Mouse (Mus musculus) stomach, postnatal 0 days (tissue): ENCODE measurements around the gene Lpcat1. TPM values are rescaled to one million over a fixed set of nuclear protein-coding genes. Genes with fewer than 3 reads are reported as not detected.

Source experiments
- ATAC-seq: fragments of 200-750 bp; cut with Nextera tagmentation; 2 replicates; pipeline ENCODE4 v1.8.0; 2017; ENCODE audit not compliant: low FRiP score, low TSS enrichment
- DNase-seq: peaks from one replicate; pipeline ENCODE4 v3.0.0-alpha.2; 2016; ENCODE audit warnings: low spot score
- H3K27ac ChIP-seq: fragments of 300-500 bp; sonication (generic); replicated peaks from 2 replicates; pipeline ENCODE4 v1.5.1; 2014; ENCODE audit warnings: mild to moderate bottlenecking, control low read depth
- H3K27me3 ChIP-seq: fragments of 300-500 bp; sonication (generic); 2 replicates; pipeline ENCODE4 v1.6.1; 2014; ENCODE audit warnings: low read length; ENCODE audit not compliant: control insufficient read depth, insufficient read depth
- H3K36me3 ChIP-seq: fragments of 300-500 bp; sonication (generic); 2 replicates; pipeline ENCODE4 v1.6.1; 2014; ENCODE audit warnings: low read length, mixed read lengths; ENCODE audit not compliant: control insufficient read depth, insufficient read depth
- H3K4me1 ChIP-seq: fragments of 300-500 bp; sonication (generic); replicated peaks from 2 replicates; pipeline ENCODE4 v1.6.1; 2014; ENCODE audit warnings: antibody characterized with exemption; ENCODE audit not compliant: control insufficient read depth, insufficient read depth
- H3K4me2 ChIP-seq: fragments of 300-500 bp; sonication (generic); replicated peaks from 2 replicates; pipeline ENCODE4 v1.6.1; 2014; ENCODE audit warnings: low read depth, mild to moderate bottlenecking, control low read depth, moderate library complexity
- H3K4me3 ChIP-seq: fragments of 300-500 bp; sonication (generic); 2 replicates; pipeline ENCODE4 v1.5.1; 2014; ENCODE audit warnings: low read depth, low read length, control low read depth
- H3K9ac ChIP-seq: fragments of 300-500 bp; sonication (generic); 2 replicates; pipeline ENCODE4 v1.6.1; 2014; ENCODE audit warnings: mild to moderate bottlenecking, low read length, control low read depth, mixed read lengths
- H3K9me3 ChIP-seq: fragments of 300-500 bp; sonication (generic); 2 replicates; pipeline ENCODE4 v1.6.1; 2016; ENCODE audit warnings: low read length; ENCODE audit not compliant: control insufficient read depth
- CTCF ChIP-seq: IDR thresholded peaks from 2 replicates; pipeline ENCODE4 v1.5.1; 2016; ENCODE audit warnings: antibody characterized with exemption, low read depth, mild to moderate bottlenecking, moderate library complexity
- EP300 ChIP-seq: optimal IDR thresholded peaks from 2 replicates; pipeline ENCODE3; 2016; ENCODE audit warnings: antibody characterized with exemption
- WGBS: fragments of 180-500 bp; shearing (Covaris S2); extraction: QIAGEN DNeasy Blood & Tissue Kit; methylation state at CpG from one replicate; pipeline ENCODE4 v1.1.7; 2014; 5-methylcytosine and 5-hydroxymethylcytosine counted together
- polyA plus RNA-seq: library from polyadenylated mRNA; unstranded; fragments of >200 nt; fragmentation: Nextera tagmentation; extraction: Ambion mirVana; gene quantifications from 2 replicates; pipeline ENCODE4 v1.2.1, GENCODE M21; 2015

Gene Lpcat1
- polyA plus RNA-seq, 1 experiment from 2014 or later, result 8.5 TPM

GRCm38 (mm10) chr13:73448201-73448600 lies 18.8 kb upstream of the Lpcat1 start:
- Histone ChIP-seq H3K4me3 (no peak overlapping the region), H3K27ac (no peak overlapping the region), H3K4me1 (no peaks in the 10 kb centered on the region), H3K4me2 (no peak overlapping the region), H3K9me3 (no peaks in the 10 kb centered on the region), H3K36me3 (no peaks in the 10 kb centered on the region), H3K27me3 (no peaks in the 10 kb centered on the region), H3K9ac (no peak overlapping the region)
- DNase-seq, result no peak
- WGBS, result 53% methylated on average over 2 of the region's 2 CpGs
- no peak for ATAC-seq
- TF ChIP-seq CTCF (no peak), EP300 (no peak)

DNA sequence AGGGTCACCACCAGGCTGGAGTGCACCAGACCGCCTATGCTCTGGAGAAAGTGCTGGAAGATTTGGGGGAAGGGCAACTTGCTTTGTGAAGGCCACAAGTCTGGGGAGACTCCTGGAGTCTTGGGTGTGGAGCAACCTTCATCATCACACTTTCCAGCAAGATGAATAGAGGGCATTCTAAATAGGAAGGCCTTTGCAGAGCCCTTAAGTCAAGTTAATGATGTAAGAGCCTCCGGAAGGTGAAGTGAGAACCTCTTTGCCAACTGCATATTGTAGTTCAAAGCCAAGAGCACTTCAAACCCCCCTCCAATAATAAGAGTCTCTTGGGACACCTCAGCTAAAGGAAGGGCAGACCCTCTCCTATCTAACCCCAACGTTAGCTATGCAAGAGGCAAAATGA lies 18.3 kb upstream of the Lpcat1 start:
- no peaks in the 10 kb centered on the region for H3K4me1 ChIP-seq
- no peaks in the 10 kb centered on the region for H3K9me3 ChIP-seq
- 75% methylated on average over 3 of the region's 3 CpGs for WGBS
- ATAC-seq (no peak), DNase-seq (no peak)
- H3K36me3 ChIP-seq, result no peaks in the 10 kb centered on the region
- no peak overlapping the region for H3K9ac ChIP-seq
- H3K27me3 ChIP-seq, result no peaks in the 10 kb centered on the region
- H3K27ac ChIP-seq, result no peak overlapping the region
- H3K4me3 ChIP-seq, result no peak overlapping the region
- no peak overlapping the region for H3K4me2 ChIP-seq
- TF ChIP-seq EP300 (no peak), CTCF (no peak)

DNA sequence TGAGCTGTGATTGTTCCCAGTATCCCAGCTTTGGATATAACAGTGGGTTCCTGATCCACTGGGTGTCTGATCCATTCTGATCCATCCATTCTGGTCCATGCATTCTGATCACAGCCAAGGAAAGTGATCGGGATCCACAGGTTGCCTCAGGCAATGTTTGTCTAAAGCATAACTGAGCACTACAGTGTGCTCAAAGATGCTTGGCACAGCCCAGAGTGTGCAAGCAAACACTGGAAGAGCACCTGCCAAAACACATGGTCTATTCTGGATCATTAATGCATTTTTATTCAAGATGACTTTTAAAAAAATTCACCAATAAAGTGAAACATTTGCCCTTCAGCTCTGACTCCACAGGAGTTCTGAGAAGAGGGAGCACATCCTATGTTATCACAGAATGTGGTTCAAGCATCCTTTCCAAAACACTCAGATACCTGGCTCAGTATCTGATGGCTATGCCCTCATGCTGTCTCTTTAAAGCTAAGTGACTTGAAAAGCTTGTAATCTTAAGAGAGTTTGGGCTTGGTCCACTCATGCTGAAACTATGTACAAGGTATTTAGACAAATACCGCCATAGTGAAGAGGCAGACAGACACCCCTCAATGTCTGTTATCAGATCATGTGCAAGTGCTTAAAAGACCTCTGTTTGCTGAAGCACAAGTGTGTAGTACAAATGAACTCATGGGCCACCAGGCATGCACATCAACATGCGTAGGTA lies 13.3 kb upstream of the Lpcat1 start:
- no peak for TF ChIP-seq EP300
- TF ChIP-seq CTCF, result no peak
- no peaks in the 10 kb centered on the region for H3K27me3 ChIP-seq
- DNase-seq, result no peak
- H3K4me3 ChIP-seq, result no peak overlapping the region
- no peak overlapping the region for H3K4me2 ChIP-seq
- H3K4me1 ChIP-seq, result no peaks in the 10 kb centered on the region
- no peak overlapping the region for H3K9ac ChIP-seq
- no peaks in the 10 kb centered on the region for H3K36me3 ChIP-seq
- WGBS, result 76% methylated on average over 3 of the region's 3 CpGs
- no peak for ATAC-seq
- no peaks in the 10 kb centered on the region for H3K9me3 ChIP-seq
- no peak overlapping the region for H3K27ac ChIP-seq

DNA sequence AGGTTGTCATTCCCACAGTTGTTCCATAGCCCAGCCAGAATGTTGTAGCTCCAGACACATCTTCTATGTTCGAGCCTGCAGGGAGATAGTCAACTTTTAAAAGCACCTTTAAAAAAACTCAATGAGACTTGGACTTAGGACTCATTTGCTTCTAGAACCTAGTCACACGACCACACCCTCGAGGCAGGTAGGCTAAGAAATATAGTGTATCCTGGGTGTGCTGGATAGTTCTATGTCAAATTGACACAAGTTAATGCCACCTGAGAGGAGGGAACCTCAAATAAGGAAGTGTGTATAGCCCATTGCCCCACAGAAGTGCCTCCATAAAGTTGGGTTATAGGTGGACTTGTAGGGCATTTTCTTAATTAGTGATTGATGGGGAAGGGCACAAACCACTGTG lies 11.7 kb upstream of the Lpcat1 start:
- H3K36me3 ChIP-seq, result no peaks in the 10 kb centered on the region
- H3K27me3 ChIP-seq, result no peaks in the 10 kb centered on the region

DNA sequence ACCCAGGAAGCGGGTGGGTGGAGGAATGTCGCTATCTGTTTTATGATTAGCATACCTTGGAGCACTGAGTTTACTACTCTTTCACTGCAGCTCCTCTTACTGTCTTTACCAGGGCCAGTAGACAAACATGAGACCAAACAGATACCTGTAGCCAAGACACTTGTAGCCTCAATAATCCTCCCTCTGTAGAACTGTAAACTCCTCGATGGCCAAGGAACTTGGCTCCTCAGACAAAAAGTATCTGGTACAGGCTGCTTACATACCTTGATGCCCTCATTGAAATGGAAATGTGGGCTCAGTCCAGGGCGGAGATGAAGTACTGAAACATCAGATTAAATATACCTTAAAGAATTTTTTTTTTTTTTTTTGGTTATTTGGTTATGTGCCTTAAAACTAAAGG lies 9.7 kb upstream of the Lpcat1 start:
- no peak overlapping the region for H3K4me2 ChIP-seq
- no peaks in the 10 kb centered on the region for H3K9me3 ChIP-seq
- 87% methylated on average over 3 of the region's 4 CpGs for WGBS
- H3K27ac ChIP-seq, result no peak overlapping the region
- H3K4me1 ChIP-seq, result no peaks in the 10 kb centered on the region
- H3K4me3 ChIP-seq, result no peak overlapping the region
- DNase-seq, result no peak
- no peaks in the 10 kb centered on the region for H3K27me3 ChIP-seq
- H3K36me3 ChIP-seq, result no peaks in the 10 kb centered on the region
- no peak for TF ChIP-seq EP300
- no peak for TF ChIP-seq CTCF
- H3K9ac ChIP-seq, result no peak overlapping the region
- ATAC-seq, result no peak

More for the DNA sequence above, 11.7 kb upstream of the Lpcat1 start:
- Histone ChIP-seq H3K4me1 (no peaks in the 10 kb centered on the region), H3K4me2 (no peak overlapping the region), H3K27ac (no peak overlapping the region), H3K9me3 (no peaks in the 10 kb centered on the region), H3K4me3 (no peak overlapping the region), H3K9ac (no peak overlapping the region)
- DNase-seq (no peak), ATAC-seq (peak; percentile 61; the same call in 1 of the 2 replicates)
- 57% methylated on average over 3 of the region's 3 CpGs for WGBS
- TF ChIP-seq EP300, result no peak
- TF ChIP-seq CTCF, result no peak

GRCm38 (mm10) chr13:73457741-73458140 lies 9.3 kb upstream of the Lpcat1 start:
- no peaks in the 10 kb centered on the region for H3K4me1 ChIP-seq
- H3K4me3 ChIP-seq, result no peak overlapping the region
- TF ChIP-seq CTCF (no peak), EP300 (no peak)
- no peak overlapping the region for H3K9ac ChIP-seq
- ATAC-seq, result no peak
- 61% methylated on average over 2 of the region's 2 CpGs for WGBS
- no peaks in the 10 kb centered on the region for H3K9me3 ChIP-seq
- H3K36me3 ChIP-seq, result no peaks in the 10 kb centered on the region
- H3K27ac ChIP-seq, result no peak overlapping the region
- DNase-seq, result no peak
- no peak overlapping the region for H3K4me2 ChIP-seq
- no peaks in the 10 kb centered on the region for H3K27me3 ChIP-seq
